Mouse (Mus musculus) myocyte (in vitro differentiated cells): ENCODE measurements at regions not wholly inside any gene's neighbourhood (a gene's known extent, or its start where the extent isn't known, plus 50 kb on each side); places are given as distances from the start of the nearest gene placed in this dataset.

Experiments used
- H3K27me3 ChIP-seq: one replicate; pipeline ENCODE4 v1.6.1; 2011; ENCODE audit not compliant: control insufficient read depth, insufficient read depth, insufficient read length
- H3K36me3 ChIP-seq: one replicate; pipeline ENCODE4 v1.6.1; 2011; ENCODE audit not compliant: control insufficient read depth, insufficient read depth
- H3K4me2 ChIP-seq: one replicate; pipeline ENCODE4 v1.6.1; 2011; ENCODE audit warnings: low read depth, control low read depth
- H3K4me3 ChIP-seq: one replicate; pipeline ENCODE4 v1.5.1; 2011; ENCODE audit warnings: mild to moderate bottlenecking, control low read depth, moderate library complexity
- H3K79me2 ChIP-seq: one replicate; pipeline ENCODE4 v1.6.1; 2011; ENCODE audit not compliant: control insufficient read depth, insufficient read depth
- H3ac ChIP-seq: one replicate; pipeline ENCODE4 v1.6.1; 2011; ENCODE audit not compliant: control insufficient read depth, insufficient read length
- CEBPB ChIP-seq: IDR thresholded peaks from 2 replicates; pipeline ENCODE4 v1.6.1; 2011; ENCODE audit warnings: mild to moderate bottlenecking, moderate library complexity; ENCODE audit not compliant: poor library complexity, insufficient read depth, severe bottlenecking
- E2F4 ChIP-seq: IDR thresholded peaks from one replicate; pipeline ENCODE4 v1.6.1; 2011; ENCODE audit warnings: mild to moderate bottlenecking, control low read depth, moderate library complexity; ENCODE audit not compliant: insufficient read depth
- MAX ChIP-seq: IDR thresholded peaks from one replicate; pipeline ENCODE4 v1.6.1; 2011; ENCODE audit warnings: low read depth, mild to moderate bottlenecking, control low read depth
- MYOD1 ChIP-seq, 3 experiments: IDR thresholded peaks; one replicate each; pipeline ENCODE4 v1.6.1; 2011; ENCODE audit warnings: control low read depth in 2 of 3, low read depth in 2 of 3, mild to moderate bottlenecking in 2 of 3, moderate library complexity in 1 of 3; ENCODE audit not compliant: insufficient read length in 2 of 3, control insufficient read depth in 1 of 3
- MYOG ChIP-seq, 3 experiments: IDR thresholded peaks; one replicate each; pipeline ENCODE4 v1.6.1; 2011; ENCODE audit warnings: control low read depth in 2 of 3, low read depth in 2 of 3, mild to moderate bottlenecking in 2 of 3; ENCODE audit not compliant: insufficient read length in 2 of 3, control insufficient read depth in 1 of 3, insufficient read depth in 1 of 3
- POLR2A ChIP-seq: IDR thresholded peaks from one replicate; pipeline ENCODE4 v1.6.1; 2011; ENCODE audit warnings: low read depth, mild to moderate bottlenecking, control low read depth, moderate library complexity; ENCODE audit not compliant: insufficient read length
- POLR2AphosphoS2 ChIP-seq: IDR thresholded peaks from one replicate; pipeline ENCODE4 v1.6.1; 2011; ENCODE audit warnings: low read depth, control low read depth; ENCODE audit not compliant: insufficient read length
- REST ChIP-seq: IDR thresholded peaks from one replicate; pipeline ENCODE4 v1.6.1; 2011; ENCODE audit warnings: mild to moderate bottlenecking, control low read depth, moderate library complexity; ENCODE audit not compliant: insufficient read depth, insufficient read length
- SRF ChIP-seq: IDR thresholded peaks from one replicate; pipeline ENCODE4 v1.6.1; 2011; ENCODE audit warnings: low read depth; ENCODE audit not compliant: control insufficient read depth, insufficient read length
- TCF12 ChIP-seq: IDR thresholded peaks from one replicate; pipeline ENCODE4 v1.6.1; 2011; ENCODE audit warnings: mild to moderate bottlenecking, control low read depth; ENCODE audit not compliant: poor library complexity, insufficient read depth, severe bottlenecking
- TCF3 ChIP-seq: IDR thresholded peaks from one replicate; pipeline ENCODE4 v1.6.1; 2011; ENCODE audit warnings: low read depth, control low read depth; ENCODE audit not compliant: insufficient read length
- USF1 ChIP-seq: IDR thresholded peaks from one replicate; pipeline ENCODE4 v1.6.1; 2011; ENCODE audit warnings: low read depth, mild to moderate bottlenecking, control low read depth, moderate library complexity

- no peaks in the 10 kb centered on the region for H3K79me2 ChIP-seq
- H3K36me3 ChIP-seq = no peaks in the 10 kb centered on the region
- H3ac ChIP-seq = no peak overlapping the region
- TF ChIP-seq CEBPB = no peak
- no peak for TF ChIP-seq TCF12
- TF ChIP-seq MYOG (IDR thresholded peaks at IDR 0.05; ENCODE audit: control insufficient read depth in 1 of 3, insufficient read depth in 1 of 3, insufficient read length in 2 of 3, low read depth in 2 of 3) = no peak
- TF ChIP-seq MYOD1 (IDR thresholded peaks at IDR 0.05; ENCODE audit: control insufficient read depth in 1 of 3, insufficient read length in 2 of 3, low read depth in 2 of 3) = no peak
- TF ChIP-seq POLR2A = no peak
- no peak for TF ChIP-seq USF1
- no peak for TF ChIP-seq SRF
- TF ChIP-seq MAX = no peak
- no peak for TF ChIP-seq TCF3
- no peak for TF ChIP-seq E2F4
- no peak for TF ChIP-seq REST
- no peak for TF ChIP-seq POLR2AphosphoS2
- no peaks in the 10 kb centered on the region for H3K27me3 ChIP-seq
- no peak overlapping the region for H3K4me2 ChIP-seq
- no peak overlapping the region for H3K4me3 ChIP-seq
Observed at GRCm38 (mm10) chr6:32702245-32702791, 114.3 kb upstream of the Plxna4 start.

DNA sequence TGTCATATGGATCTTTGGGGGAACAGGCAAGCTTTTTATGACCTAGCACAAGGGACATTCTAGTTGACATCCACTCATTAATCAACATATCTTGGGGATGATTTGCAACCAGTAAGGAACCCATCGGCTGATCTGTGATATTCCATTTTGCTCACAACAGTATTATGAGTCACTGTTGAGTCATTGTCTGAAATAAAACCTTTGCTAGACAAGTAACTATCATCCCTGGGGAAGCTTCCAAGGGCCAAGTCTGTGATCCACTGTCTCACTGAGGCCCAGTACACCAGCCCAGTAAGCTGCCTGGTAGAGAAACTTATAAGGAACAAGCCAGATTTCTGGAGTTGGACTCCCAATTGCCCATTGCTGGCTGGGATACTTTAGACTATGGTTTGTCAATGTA is 111.8 kb upstream of the Plxna4 start:
- peak overlapping the region; percentile 27 for H3K4me2 ChIP-seq
- no peak overlapping the region for H3ac ChIP-seq
- H3K79me2 ChIP-seq = no peaks in the 10 kb centered on the region
- H3K27me3 ChIP-seq = no peaks in the 10 kb centered on the region
- no peak for TF ChIP-seq MYOG (IDR thresholded peaks at IDR 0.05; ENCODE audit: control insufficient read depth in 1 of 3, insufficient read depth in 1 of 3, insufficient read length in 2 of 3, low read depth in 2 of 3)
- TF ChIP-seq CEBPB = no peak
- TF ChIP-seq E2F4 = no peak
- TF ChIP-seq REST = no peak
- no peak for TF ChIP-seq MYOD1 (IDR thresholded peaks at IDR 0.05; ENCODE audit: control insufficient read depth in 1 of 3, insufficient read length in 2 of 3, low read depth in 2 of 3)
- no peak for TF ChIP-seq TCF3
- no peak for TF ChIP-seq SRF
- no peak for TF ChIP-seq MAX
- TF ChIP-seq USF1 = no peak
- no peak for TF ChIP-seq POLR2AphosphoS2
- TF ChIP-seq POLR2A = no peak
- H3K36me3 ChIP-seq = no peaks in the 10 kb centered on the region
- H3K4me3 ChIP-seq = no peak overlapping the region

DNA sequence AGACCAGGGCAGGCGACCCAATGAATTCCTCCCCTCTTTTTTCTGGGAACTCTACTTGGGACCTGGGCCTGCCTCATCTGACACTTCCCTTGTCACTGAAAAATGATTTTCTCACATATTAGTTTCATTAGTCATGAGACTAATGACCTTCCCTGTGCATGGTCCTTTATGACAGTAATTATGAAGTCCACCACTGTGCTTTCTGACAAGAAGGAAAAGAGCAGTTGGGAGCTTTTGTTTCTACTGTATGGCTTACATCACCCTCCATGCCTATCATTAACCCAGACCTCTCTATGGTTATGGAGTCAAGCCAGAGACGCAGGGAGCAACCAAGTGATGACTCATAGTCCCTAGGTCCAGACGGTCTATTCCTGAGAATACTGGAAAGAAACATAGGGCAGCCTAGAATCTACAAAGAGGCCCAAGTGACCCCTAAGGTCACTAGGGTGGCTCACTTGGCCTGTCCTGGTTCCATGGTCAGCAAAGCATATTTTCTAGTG is 109.8 kb upstream of the Plxna4 start:
- no peak overlapping the region for H3ac ChIP-seq
- H3K36me3 ChIP-seq = no peaks in the 10 kb centered on the region
- H3K79me2 ChIP-seq = no peaks in the 10 kb centered on the region
- H3K27me3 ChIP-seq = no peaks in the 10 kb centered on the region
- no peak overlapping the region for H3K4me2 ChIP-seq
- H3K4me3 ChIP-seq = no peak overlapping the region
- TF ChIP-seq USF1 = no peak
- TF ChIP-seq CEBPB = 0 out of 2 replicates have a peak, but pooled peaks have one; percentile 42

DNA sequence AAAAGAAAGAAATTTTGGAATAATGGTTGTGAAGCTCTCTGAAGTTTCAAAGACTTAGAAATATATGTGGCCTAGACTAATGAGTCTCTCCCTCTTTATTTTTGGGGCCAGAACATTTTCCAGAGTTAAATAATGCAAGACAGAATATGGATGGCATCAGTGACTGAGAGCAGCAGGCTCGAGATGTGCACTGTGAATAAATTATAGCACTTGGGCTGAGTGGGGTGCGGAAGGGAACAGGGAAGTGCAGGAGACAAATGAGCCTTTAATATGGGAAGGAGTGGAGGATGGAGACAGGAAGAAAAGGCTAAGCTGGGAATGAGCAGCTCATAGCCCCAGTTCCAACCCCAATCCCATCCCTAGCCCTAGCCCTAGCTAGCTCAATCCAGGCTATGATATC is 108.0 kb upstream of the Plxna4 start:
- Histone ChIP-seq H3K79me2 (no peaks in the 10 kb centered on the region), H3K4me3 (no peak overlapping the region), H3ac (no peak overlapping the region), H3K27me3 (no peaks in the 10 kb centered on the region), H3K4me2 (no peak overlapping the region), H3K36me3 (no peaks in the 10 kb centered on the region)
- TF ChIP-seq SRF (no peak), POLR2A (no peak), MYOG (IDR thresholded peaks at IDR 0.05; ENCODE audit: control insufficient read depth in 1 of 3, insufficient read depth in 1 of 3, insufficient read length in 2 of 3, low read depth in 2 of 3) (no peak), USF1 (no peak), POLR2AphosphoS2 (no peak)

- Histone ChIP-seq H3K36me3 (no peaks in the 10 kb centered on the region), H3K27me3 (no peaks in the 10 kb centered on the region), H3K4me3 (no peak overlapping the region), H3K4me2 (no peak overlapping the region), H3ac (no peak overlapping the region), H3K79me2 (no peaks in the 10 kb centered on the region)
- TF ChIP-seq CEBPB = no peak
- TF ChIP-seq MAX = no peak
- TF ChIP-seq POLR2A = no peak
- no peak for TF ChIP-seq TCF12
- TF ChIP-seq E2F4 = no peak
- no peak for TF ChIP-seq POLR2AphosphoS2
- TF ChIP-seq REST = no peak
- TF ChIP-seq MYOD1 (IDR thresholded peaks at IDR 0.05; ENCODE audit: control insufficient read depth in 1 of 3, insufficient read length in 2 of 3, low read depth in 2 of 3) = no peak
- TF ChIP-seq SRF = no peak
- TF ChIP-seq MYOG (IDR thresholded peaks at IDR 0.05; ENCODE audit: control insufficient read depth in 1 of 3, insufficient read depth in 1 of 3, insufficient read length in 2 of 3, low read depth in 2 of 3) = no peak
- no peak for TF ChIP-seq USF1
- no peak for TF ChIP-seq TCF3
Observed at GRCm38 (mm10) chr6:32672552-32672951, 84.6 kb upstream of the Plxna4 start.
